Comparison of ENCODE assay signal across 13 mouse cellular contexts in the genomic region with DNA sequence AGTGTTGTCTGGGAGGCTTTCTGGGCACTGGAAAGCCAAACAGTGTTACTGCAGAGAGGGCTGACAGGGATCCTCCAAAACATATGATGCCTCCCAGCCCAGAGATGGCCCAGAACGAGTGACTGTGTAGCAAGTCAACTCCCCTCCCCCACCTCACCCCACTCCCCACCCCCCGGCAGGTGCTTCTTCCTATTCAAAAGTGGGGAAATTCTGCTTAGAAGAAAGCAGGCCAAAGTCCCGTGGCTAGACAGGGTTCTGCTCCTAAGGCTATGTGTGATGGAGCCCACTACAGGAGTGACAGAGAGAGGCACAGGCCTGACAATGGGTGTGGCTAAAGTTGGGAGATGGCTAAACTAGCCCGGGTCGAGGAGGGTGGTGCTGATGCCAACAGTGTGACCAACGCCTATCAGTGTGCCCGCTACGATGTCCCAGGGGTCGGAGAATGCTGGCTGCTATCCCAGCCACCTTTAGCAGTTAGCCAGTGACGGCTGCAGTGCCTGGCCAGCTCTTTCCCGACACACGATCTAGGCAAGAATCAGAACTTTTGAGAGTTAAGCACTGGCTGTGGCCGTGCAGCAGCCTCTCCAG. TPM values are rescaled to one million over a fixed set of nuclear protein-coding genes. Genes with fewer than 3 reads are reported as not detected.
DNase-seq lines count a peak whose midpoint lies in the region; ATAC-seq and TF ChIP-seq lines count a peak whose summit lies in the region.
"Had no signal": no experiment of that assay in that cellular context is flagged by ENCODE, and none has a peak within 500 bp of the region (broad histone marks: within the 10 kb centered on the region; RNA-seq: fewer than 3 reads in every experiment).

No protein-coding gene starts in this region.

- no peaks in the 10 kb centered on the region for H3K36me3 ChIP-seq in kidney, adult 2 months (ENCODE audit: control insufficient read depth, insufficient read depth, low read length)
- H3K36me3 ChIP-seq in heart, embryonic 16.5 days (ENCODE audit: control insufficient read depth, insufficient read depth) = no peaks in the 10 kb centered on the region
- H3K36me3 ChIP-seq: embryonic facial prominence, embryonic 12.5 days; hindbrain, embryonic 12.5 days; midbrain, embryonic 13.5 days had no signal

- H3K27me3 ChIP-seq in kidney, adult 2 months (replicated peaks; ENCODE audit: control insufficient read depth, insufficient read depth, low read length) = no peaks in the 10 kb centered on the region
- no peaks in the 10 kb centered on the region for H3K27me3 ChIP-seq in heart, embryonic 16.5 days (ENCODE audit: control insufficient read depth, insufficient read depth, low read length)
- H3K27me3 ChIP-seq: embryonic facial prominence, embryonic 12.5 days; hindbrain, embryonic 12.5 days; midbrain, embryonic 13.5 days had no signal

- DNase-seq in kidney, adult 2 months = peak; percentile 41
- DNase-seq in kidney, adult 11 months = no peak
- peak; percentile 26 to 51 for DNase-seq in spleen, postnatal 36 days (ENCODE audit: low spot score in 2 of 2)
- no peak for DNase-seq in spleen, postnatal 14 days (ENCODE audit: low spot score in 2 of 2)
- no peak for DNase-seq in neural tube, embryonic 10.5 days (ENCODE audit: extremely low spot score, low spot score)
- no peak for DNase-seq in retina, postnatal 1 day
- DNase-seq: cerebellum, adult 11 months; lung, adult 18-20 months; thymus, adult 2 months had no signal

- peak overlapping the region; percentile 36; the same call in 1 of the 2 replicates for H3K9ac ChIP-seq in heart, embryonic 16.5 days (ENCODE audit: low read length)
- H3K9ac ChIP-seq: embryonic facial prominence, embryonic 12.5 days; hindbrain, embryonic 12.5 days; midbrain, embryonic 13.5 days had no signal

- H3K4me2 ChIP-seq in heart, embryonic 16.5 days (ENCODE audit: low read depth, low read length) = 0 out of 2 replicates have a peak overlapping the region, but pooled peaks have one; percentile 13
- H3K4me2 ChIP-seq: embryonic facial prominence, embryonic 12.5 days; hindbrain, embryonic 12.5 days; midbrain, embryonic 13.5 days had no signal

- H3K4me1 ChIP-seq in kidney, adult 2 months (ENCODE audit: control insufficient read depth, insufficient read depth, low read length) = 0 out of 2 replicates have a peak, but pooled peaks cover 3% of the 10 kb centered on the region
- H3K4me1 ChIP-seq in heart, embryonic 16.5 days (ENCODE audit: control insufficient read depth, insufficient read depth, low read length) = peaks cover 14% of the 10 kb centered on the region

- no peak for TF ChIP-seq CTCF in kidney, adult 2 months (conservative IDR thresholded peaks at IDR 0.05; ENCODE audit: insufficient read depth, insufficient read length, low read depth, low read length)

- H3K4me3 ChIP-seq in kidney, adult 2 months (ENCODE audit: insufficient read depth, low read depth, low read length) = no peak overlapping the region
- H3K4me3 ChIP-seq in heart, embryonic 16.5 days (ENCODE audit: low read length) = no peak overlapping the region
- H3K4me3 ChIP-seq: embryonic facial prominence, embryonic 12.5 days; hindbrain, embryonic 12.5 days; midbrain, embryonic 13.5 days had no signal

- 40% methylated on average over 13 of the region's 13 CpGs for WGBS in kidney, adult 2 months
- 37% methylated on average over 13 of the region's 13 CpGs for WGBS in heart, embryonic 16.5 days

- no peaks in the 10 kb centered on the region for H3K9me3 ChIP-seq in heart, embryonic 16.5 days (replicated peaks; ENCODE audit: control insufficient read depth, low read length)
- H3K9me3 ChIP-seq: embryonic facial prominence, embryonic 12.5 days; hindbrain, embryonic 12.5 days; midbrain, embryonic 13.5 days had no signal

- peak; percentile 85 for ATAC-seq in heart, embryonic 16.5 days (replicated peaks; ENCODE audit: extremely low read depth, insufficient read depth, low FRiP score)
- ATAC-seq: midbrain, embryonic 13.5 days had no signal

- TF ChIP-seq POLR2A in kidney, adult 2 months (IDR thresholded peaks at IDR 0.05; ENCODE audit: low read depth, low read length) = no peak

- H3K27ac ChIP-seq in kidney, adult 2 months (ENCODE audit: insufficient read depth, low read depth, low read length) = no peak overlapping the region
- no peak overlapping the region; the same call in 1 of the 2 replicates for H3K27ac ChIP-seq in heart, embryonic 16.5 days (ENCODE audit: low read length)
- H3K27ac ChIP-seq: embryonic facial prominence, embryonic 12.5 days; hindbrain, embryonic 12.5 days; midbrain, embryonic 13.5 days had no signal

RNA-seq across cellular contexts. Expression of a gene that starts 52.2 kb away (rescaled TPM):
- polyA plus RNA-seq in kidney, adult 2 months (2012; rRNA removed) = 152 and 159 TPM in 2 replicates
- polyA plus RNA-seq in heart, embryonic 16.5 days (2015; fragmentation: Nextera tagmentation; extraction: Ambion mirVana) = 54.0 and 65.2 TPM in 2 replicates

Comparison
In these comparisons a context has a peak if more than half of its experiments do, and no peak if none do; other contexts are left out.
1. DNase-seq: peak in kidney, adult 2 months (single experiment) and spleen, postnatal 36 days (2 of 2); none in kidney, adult 11 months (single experiment), spleen, postnatal 14 days (0 of 2), neural tube, embryonic 10.5 days (single experiment) and retina, postnatal 1 day (single experiment).